Comparison of ENCODE assay signal across 8 mouse cellular contexts in the genomic region with DNA sequence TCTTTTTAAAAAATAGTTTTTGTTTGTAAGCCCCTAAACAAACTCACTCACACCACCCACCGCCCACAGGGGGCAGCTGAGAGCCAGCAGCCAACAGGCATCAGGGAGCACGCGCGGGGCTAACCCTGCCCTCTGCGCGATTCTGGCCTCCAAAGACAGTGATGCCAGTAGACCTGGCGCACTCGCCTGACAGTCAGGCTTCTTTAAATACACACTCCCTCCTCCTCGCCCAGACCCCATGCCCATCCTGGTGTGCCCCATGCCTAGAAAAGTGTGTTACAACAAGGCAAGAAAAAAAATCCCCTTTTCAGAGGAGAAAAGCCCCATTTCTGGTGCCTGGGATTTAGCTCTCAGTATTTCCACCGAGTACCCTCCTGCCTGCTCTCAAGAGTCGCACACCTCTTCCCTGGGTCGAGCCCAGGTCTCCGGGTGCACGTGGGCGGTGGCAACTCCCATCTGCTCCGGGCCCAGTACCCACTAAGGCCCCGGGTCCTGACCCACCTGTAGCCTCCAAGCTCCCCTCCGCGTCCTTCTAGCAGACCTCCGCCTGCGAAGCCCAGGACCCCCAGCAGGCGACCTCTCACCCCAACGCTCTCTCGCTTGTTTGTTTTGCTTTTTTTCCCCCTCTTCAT. TPM values are rescaled to one million over a fixed set of nuclear protein-coding genes. Genes with fewer than 3 reads are reported as not detected.
DNase-seq lines count a peak whose midpoint lies in the region; ATAC-seq lines count a peak whose summit lies in the region.

No protein-coding gene starts in this region.

- peaks cover 24% of the 10 kb centered on the region for H3K4me1 ChIP-seq in hindbrain, embryonic 16.5 days (ENCODE audit: control insufficient read depth, insufficient read depth, low read depth, low read length)
- H3K4me1 ChIP-seq in midbrain, embryonic 14.5 days (ENCODE audit: control insufficient read depth, insufficient read depth, low read length): peaks cover 24% of the 10 kb centered on the region; the same call in 1 of the 2 replicates

- H3K27ac ChIP-seq in hindbrain, embryonic 16.5 days (ENCODE audit: low read depth, low read length): 0 out of 2 replicates have a peak overlapping the region, but pooled peaks have one; percentile 13
- H3K27ac ChIP-seq in midbrain, embryonic 14.5 days (replicated peaks; ENCODE audit: low read depth, low read length): no peak overlapping the region

- peak overlapping the region; percentile 100 for H3K4me2 ChIP-seq in hindbrain, embryonic 16.5 days (ENCODE audit: low read length)
- peak overlapping the region; percentile 99 for H3K4me2 ChIP-seq in midbrain, embryonic 14.5 days (ENCODE audit: low read length)

- peak overlapping the region; percentile 79 for H3K4me3 ChIP-seq in hindbrain, embryonic 16.5 days (ENCODE audit: low read length)
- peak overlapping the region; percentile 60 for H3K4me3 ChIP-seq in midbrain, embryonic 14.5 days (replicated peaks; ENCODE audit: low read depth, low read length)

- ATAC-seq in common myeloid progenitor, adult 5-6 weeks (replicated peaks; ENCODE audit: low read depth, poor library complexity, severe bottlenecking): peak; percentile 84
- ATAC-seq in hindbrain, embryonic 16.5 days: peak; percentile 62
- ATAC-seq in midbrain, embryonic 14.5 days (ENCODE audit: low FRiP score, low TSS enrichment): no peak

- H3K36me3 ChIP-seq in hindbrain, embryonic 16.5 days (ENCODE audit: control insufficient read depth, insufficient read depth, low read length): no peaks in the 10 kb centered on the region
- no peaks in the 10 kb centered on the region for H3K36me3 ChIP-seq in midbrain, embryonic 14.5 days (ENCODE audit: control insufficient read depth, insufficient read depth, low read length)

- intact Hi-C loops in gastrocnemius, postnatal 14 days (cut with DNase I; ENCODE audit: low total_unique reads): loop anchor here (5.0 to 10.0 kb wide), 3 partner anchors 48 to 222 kb away; no protein-coding TSS in a partner anchor

- peak; percentile 39 to 61 for DNase-seq in cerebellum, postnatal 25 days
- no peak for DNase-seq in cerebellum, adult 9-10 months
- DNase-seq in gastrocnemius, postnatal 14 days: peak; percentile 79
- peak; percentile 65 for DNase-seq in liver
- DNase-seq in midbrain, embryonic 14.5 days: peak; percentile 73
- peak; percentile 84 to 85 for DNase-seq in spleen, postnatal 36 days (ENCODE audit: low spot score in 2 of 2)

- no peaks in the 10 kb centered on the region for H3K9me3 ChIP-seq in hindbrain, embryonic 16.5 days (ENCODE audit: control insufficient read depth, low read length)
- H3K9me3 ChIP-seq in midbrain, embryonic 14.5 days (ENCODE audit: control insufficient read depth, low read length): no peaks in the 10 kb centered on the region

- peak overlapping the region; percentile 74 for H3K9ac ChIP-seq in hindbrain, embryonic 16.5 days (ENCODE audit: low read depth, low read length)
- peak overlapping the region; percentile 62; the same call in 1 of the 2 replicates for H3K9ac ChIP-seq in midbrain, embryonic 14.5 days (replicated peaks; ENCODE audit: low read length)

- WGBS in hindbrain, embryonic 16.5 days: 1% methylated on average over 24 of the region's 24 CpGs
- whole genome bisulfite sequencing in midbrain, embryonic 14.5 days: under 1% methylated on average over 24 of the region's 24 CpGs

- 0 out of 2 replicates have a peak, but pooled peaks cover 5% of the 10 kb centered on the region for H3K27me3 ChIP-seq in hindbrain, embryonic 16.5 days (replicated peaks; ENCODE audit: control insufficient read depth, insufficient read depth, low read length)
- H3K27me3 ChIP-seq in midbrain, embryonic 14.5 days (ENCODE audit: control insufficient read depth, insufficient read depth, low read length): peaks cover 33% of the 10 kb centered on the region

RNA-seq across cellular contexts. Expression of a gene that starts 1.0 kb away (rescaled TPM):
- 37.4 and 43.0 TPM in 2 replicates for total RNA-seq in common myeloid progenitor, adult 5-6 weeks (2017)
- 10 to 100 TPM; 48.5 to 58.5 TPM for total RNA-seq in gastrocnemius, postnatal 14 days (2021)
- polyA plus RNA-seq in hindbrain, embryonic 16.5 days (2015; fragmentation: Nextera tagmentation; extraction: Ambion mirVana): 21.1 and 24.3 TPM in 2 replicates
- polyA plus RNA-seq in midbrain, embryonic 14.5 days (2014; fragmentation: Nextera tagmentation; extraction: Ambion mirVana): 12.8 and 13.6 TPM in 2 replicates
